Mouse (Mus musculus): ENCODE measurements around the gene Teddm1b.
A peak's percentile ranks its signal among the peaks of the same experiment; 100 is the strongest.

Teddm1b gene

DNA sequence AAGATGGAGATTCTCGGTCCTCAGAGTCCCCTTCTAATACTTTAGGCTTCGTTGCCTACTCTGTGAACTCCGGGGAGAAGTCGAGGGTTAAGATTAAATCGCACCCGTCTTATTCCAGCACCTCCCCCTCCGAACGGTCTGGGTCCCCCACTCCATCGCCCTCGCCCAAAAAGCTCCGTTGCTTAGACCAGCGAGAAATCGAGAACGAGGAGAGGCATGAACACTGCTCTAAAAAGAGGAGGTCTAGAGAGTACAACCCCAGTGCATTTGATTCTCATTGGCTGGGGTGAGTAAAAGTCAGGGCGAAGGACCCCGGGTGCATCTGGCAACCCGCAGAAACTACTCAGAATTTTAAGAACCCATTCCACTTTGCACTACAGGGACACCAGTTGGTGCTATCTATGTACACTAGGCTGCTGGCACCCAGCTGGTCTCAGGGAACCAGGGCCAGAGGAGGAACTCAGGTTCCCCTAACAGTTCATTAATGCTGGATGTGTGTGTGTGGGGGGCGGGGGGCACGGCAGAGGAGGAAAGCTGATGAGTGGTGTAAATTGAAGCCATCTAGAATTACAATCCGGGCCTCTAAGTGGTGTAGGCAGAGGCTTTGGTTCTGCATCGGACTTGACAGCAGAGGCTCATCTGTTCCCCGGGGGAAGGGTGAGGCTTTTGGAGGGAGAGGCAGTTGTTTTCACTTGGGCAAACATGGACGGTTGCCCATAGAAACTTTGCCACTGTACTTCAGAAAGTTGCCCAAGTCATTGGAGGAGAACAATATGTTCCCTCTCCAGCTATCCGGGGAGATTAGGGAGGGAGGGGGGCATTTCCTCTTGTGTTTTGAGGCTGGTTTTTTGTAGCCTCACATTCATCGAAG, 26.9 kb downstream of the Teddm1b start:
- DNase-seq (ENCODE audit: low read depth, low spot score): peak; percentile 93

DNA sequence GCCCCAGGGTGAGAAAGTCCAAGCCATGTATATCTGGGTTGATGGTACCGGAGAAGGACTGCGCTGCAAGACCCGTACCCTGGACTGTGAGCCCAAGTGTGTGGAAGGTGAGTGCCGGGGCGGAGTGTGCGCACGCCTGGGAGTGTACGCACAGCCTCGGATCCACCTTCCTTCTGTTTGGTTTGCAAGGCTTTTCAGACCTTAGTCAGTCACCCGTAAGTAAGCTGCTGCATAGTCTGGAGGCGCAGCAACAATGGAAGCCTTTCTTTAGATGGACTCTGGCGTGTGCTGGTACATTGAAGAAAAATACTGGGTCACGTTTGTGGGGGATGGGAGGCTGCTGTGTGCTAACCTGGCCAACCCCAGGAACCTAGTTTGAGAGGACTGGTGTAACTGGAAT, 28.9 kb downstream of the Teddm1b start:
- no peak for DNase-seq (ENCODE audit: low read depth, low spot score)

DNA sequence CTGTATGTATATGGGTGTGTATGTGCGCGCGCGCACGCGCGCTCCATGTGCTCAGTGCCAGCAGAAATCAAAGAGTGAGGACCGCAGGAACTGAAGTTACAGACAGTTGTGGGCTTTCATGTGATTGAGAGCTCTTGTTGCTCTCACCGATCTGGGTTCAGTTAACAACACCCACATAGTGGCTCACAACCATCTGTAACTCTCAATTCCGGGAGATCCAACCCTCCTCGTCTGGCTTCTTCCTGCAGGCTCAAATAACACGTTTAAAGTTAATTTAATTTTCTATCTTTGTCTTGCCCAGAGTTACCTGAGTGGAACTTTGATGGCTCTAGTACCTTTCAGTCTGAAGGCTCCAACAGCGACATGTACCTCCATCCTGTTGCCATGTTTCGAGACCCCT, 30.1 kb downstream of the Teddm1b start:
- DNase-seq (ENCODE audit: low read depth, low spot score): no peak

DNA sequence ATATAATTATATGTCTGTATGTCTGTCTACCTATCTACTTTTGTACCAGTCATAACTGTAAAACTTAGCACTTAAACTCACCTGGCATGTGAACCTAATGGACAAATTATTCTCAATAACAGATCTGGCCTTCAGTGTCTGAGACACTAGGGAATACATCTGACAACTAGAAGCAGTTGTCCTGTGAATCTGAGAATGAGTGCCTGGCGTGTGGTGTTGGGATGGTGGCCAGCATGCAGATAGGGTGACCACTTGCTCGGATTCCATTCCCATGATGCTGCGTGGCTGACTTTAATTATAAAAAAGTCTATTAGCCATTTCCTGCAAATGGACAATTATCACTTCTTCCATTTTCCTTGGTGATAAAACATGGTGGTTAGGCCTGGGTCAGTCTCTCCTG, 31.7 kb downstream of the Teddm1b start:
- DNase-seq (ENCODE audit: low read depth, low spot score): no peak

DNA sequence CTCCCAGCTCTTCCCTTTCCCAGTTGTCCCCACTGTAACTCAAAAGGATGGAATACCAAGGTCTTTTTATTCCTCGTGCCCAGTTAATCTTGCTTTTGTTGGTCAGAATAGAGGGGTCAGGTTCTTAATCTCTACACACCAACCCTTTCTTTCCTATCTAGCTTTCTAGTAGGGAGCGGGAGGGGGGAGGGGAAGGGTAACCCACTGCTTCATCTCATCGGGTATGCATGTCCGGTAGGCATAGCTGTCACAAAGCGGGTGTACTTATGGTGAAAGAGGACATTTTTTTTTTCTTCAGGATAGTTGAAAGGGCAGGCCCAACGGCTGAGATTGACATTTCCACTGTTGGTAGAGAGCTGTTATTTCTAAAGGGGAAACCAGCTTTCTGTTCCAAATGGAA, 34.1 kb downstream of the Teddm1b start:
- no peak for DNase-seq (ENCODE audit: low read depth, low spot score)

DNA sequence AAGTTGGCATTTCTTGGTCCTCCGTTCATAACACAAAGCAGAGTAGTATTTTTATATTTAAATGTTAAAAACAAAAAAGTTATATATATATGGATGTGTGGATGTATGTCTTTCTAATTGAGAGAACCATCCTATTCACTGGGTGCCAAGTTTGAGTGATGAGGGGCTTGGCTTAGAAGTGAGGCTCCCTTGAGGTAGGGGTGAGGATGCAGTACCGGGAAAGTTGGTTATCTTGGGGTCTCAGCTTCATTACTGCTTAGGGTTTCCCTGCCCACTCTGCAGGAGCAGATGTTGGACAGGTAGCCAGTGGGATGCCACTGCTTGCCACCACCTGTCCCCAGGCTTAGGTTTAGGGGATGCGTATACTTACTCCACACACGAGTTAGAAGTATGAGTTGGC, 34.6 kb downstream of the Teddm1b start:
- DNase-seq (ENCODE audit: low read depth, low spot score): no peak

DNA sequence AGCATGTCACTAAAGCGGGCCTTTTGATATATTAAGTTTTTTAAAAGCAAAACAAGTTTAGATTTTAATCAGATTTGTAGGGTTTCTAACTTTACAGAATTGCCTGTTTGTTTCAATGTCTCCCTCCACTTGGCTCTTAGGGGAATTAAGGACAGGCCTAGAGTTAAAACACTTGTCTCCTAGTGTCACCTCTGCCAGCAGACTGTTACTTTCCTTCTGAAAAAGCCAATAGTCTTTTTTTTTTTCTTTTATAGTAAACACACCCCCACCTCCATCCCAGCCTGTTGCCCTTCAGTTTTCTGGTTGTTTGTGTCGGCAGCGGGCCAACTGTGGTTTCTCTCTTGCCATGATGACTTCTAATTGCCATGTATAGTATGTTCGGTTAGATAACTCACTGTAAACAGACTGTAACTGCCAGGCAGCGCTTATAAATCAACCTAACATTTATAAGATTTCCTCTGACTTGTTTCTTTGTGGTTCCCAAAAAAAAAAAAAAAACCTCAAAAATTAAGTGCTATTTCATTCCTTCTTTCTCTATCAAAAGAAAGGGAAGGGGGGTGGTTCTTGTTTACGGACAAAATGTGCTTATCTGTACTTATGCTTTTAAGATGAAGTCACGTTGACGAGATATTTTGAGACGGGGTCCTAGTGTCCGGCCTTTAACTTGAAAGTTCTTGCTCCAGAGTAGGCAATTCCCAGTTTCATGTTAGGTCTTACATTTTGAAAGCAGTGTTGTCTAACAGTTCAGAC, 35.2 kb downstream of the Teddm1b start:
- DNase-seq (ENCODE audit: low read depth, low spot score): no peak

DNA sequence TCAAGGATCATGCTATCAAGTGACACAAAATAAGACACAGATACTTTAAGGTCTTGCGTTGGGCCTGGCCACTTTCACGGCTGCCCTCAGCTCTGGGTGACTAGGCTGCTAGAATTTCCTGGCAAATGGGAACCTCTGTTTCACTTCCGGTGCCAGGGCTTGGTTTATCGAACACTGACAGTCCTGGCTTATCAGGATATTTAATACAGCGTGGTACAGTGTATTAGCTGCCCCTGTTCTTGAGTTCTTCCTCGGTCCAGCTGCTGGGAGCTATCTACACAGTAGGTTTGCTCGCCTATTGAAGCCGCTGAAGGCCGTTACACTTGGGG, 35.8 kb downstream of the Teddm1b start:
- no peak for DNase-seq (ENCODE audit: low read depth, low spot score)

DNA sequence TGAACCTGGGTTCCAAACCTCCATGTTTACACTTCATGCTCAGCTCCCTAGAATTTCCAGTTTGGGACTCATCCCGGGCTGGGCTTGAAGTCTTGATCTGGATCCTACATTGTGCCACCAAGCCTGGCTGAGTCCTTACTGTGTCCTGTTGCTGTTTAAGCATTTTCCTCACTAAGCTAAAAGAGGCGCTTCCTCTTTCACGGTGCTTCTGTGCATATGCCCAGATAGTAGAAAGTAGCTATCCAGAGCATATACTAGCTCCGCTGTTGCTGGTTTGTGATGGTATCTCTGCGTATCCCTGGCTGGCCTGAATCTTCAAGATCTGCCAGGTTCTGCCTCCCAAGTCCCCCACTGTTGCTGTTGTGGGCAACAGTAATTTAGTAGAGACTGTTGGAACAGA, 36.3 kb downstream of the Teddm1b start:
- DNase-seq (ENCODE audit: low read depth, low spot score): no peak

DNA sequence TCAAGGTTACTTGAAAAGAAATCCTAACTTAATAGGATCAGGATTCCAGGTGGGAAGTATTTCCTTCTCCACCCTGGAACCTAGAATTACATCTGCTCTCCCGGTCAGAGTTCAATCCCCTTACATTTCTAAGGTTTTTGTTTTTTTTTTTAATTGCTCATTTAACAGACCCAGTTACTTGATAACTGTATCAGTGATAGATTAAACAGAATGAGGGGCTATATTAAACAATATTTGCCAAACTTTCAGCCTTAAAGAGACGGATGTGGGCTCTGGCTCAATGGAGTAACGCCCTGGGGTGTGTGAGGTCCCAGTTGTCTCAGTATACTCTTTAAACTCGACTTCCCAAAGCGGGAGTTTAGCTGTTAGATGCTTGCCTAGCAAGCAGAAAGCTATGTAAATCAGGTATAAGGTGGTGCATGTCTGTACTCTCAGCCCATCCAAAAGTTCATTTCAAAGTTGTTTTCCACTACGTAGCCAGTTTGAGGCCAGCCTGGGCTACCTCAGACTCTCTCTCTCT, 37.2 kb downstream of the Teddm1b start:
- no peak for DNase-seq (ENCODE audit: low read depth, low spot score)

DNA sequence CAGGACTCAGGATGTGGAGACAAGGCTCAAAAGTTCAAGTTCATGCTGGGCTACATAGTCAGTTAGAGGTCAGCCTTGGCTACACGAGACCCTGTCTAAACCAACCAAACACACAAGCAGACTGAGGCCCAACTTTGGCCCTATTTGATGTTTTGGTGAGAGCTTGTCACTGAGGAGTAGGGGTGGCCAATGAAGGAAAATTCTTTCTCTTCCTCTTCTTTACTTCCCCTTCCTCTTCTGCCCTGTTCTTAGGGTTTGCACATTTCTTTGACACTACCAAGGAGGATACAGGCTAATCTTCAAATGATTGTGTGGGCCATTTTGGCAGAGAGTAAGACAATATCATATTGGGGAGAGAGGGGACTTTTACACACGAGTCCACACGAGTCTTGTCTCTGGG, 39.7 kb downstream of the Teddm1b start:
- DNase-seq (ENCODE audit: low read depth, low spot score): no peak

DNA sequence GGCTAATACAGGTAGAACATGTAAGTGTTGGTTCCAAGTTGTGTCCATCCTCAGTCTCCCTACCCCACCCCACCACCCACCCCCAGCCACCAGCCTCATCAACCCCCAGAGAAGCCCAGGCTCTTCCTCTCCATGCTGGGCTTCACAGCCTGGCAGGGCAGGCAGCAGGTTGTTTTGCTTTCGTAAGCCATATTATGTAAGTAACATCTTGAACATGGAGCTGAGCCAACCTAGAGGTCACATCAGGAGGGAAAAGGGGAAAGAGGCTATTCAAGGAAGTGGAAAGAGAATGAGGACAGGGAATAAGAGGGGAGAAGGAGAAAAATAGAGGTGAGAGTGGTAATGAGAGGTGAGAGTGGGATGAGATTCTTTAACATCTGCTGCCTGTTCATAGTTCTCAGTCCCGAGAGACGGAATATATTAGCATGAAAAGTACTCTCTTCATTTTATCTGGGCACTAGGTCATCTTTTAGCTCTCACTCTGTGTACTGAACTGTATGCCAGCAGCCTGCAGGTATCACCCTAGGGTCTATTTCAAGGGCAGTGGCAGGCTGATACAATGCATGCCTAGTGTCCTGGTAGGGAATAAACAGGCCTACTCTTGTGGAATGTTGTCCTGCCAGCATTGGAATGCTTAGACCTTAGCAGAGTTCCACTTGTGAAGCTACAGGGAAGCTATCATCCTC, 44.5 kb downstream of the Teddm1b start:
- DNase-seq (ENCODE audit: low read depth, low spot score): peak; percentile 79

DNA sequence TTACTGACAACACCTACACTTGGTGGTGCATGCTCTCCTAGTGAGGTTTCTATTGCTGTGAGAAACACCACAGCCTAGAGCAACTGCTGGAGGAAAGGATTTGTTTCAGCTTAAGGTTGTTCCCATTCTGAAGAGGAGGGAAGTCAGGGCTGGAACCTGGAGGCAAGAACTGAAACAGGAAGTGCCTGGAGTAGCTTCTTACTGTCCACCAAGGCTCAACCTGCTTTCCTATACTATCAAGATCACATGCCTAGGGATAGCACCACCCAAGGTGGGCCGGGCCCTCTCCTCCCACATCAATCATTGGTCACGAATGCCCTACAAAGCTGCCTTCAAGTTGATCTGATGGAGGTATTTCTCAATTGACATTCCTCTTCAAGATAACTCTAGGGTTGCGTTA, 47.5 kb downstream of the Teddm1b start:
- no peak for DNase-seq (ENCODE audit: low read depth, low spot score)

DNA sequence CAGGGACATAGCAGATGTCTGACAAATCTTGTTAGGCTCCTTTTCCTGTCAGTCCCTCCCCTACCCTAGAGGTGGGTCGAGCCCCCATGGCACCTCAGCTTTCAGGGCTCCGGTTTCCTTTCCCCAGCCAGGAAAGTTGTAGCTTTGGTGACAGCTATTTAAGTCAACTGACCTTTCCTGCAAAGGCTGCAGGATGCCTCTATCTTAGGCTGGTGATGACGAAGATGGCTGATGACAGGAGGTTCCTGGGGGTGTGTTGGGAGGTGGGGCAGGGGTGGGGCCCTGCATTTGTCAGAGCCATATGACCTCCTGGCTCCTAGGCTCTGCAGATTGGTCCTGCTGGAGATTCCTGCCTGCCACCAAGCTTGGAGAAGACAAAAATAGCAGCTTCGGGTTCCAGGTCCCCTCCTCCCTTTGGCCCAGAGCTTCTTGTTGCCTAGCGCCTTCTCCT, 48.5 kb downstream of the Teddm1b start:
- DNase-seq (ENCODE audit: low read depth, low spot score): peak; percentile 96

DNA sequence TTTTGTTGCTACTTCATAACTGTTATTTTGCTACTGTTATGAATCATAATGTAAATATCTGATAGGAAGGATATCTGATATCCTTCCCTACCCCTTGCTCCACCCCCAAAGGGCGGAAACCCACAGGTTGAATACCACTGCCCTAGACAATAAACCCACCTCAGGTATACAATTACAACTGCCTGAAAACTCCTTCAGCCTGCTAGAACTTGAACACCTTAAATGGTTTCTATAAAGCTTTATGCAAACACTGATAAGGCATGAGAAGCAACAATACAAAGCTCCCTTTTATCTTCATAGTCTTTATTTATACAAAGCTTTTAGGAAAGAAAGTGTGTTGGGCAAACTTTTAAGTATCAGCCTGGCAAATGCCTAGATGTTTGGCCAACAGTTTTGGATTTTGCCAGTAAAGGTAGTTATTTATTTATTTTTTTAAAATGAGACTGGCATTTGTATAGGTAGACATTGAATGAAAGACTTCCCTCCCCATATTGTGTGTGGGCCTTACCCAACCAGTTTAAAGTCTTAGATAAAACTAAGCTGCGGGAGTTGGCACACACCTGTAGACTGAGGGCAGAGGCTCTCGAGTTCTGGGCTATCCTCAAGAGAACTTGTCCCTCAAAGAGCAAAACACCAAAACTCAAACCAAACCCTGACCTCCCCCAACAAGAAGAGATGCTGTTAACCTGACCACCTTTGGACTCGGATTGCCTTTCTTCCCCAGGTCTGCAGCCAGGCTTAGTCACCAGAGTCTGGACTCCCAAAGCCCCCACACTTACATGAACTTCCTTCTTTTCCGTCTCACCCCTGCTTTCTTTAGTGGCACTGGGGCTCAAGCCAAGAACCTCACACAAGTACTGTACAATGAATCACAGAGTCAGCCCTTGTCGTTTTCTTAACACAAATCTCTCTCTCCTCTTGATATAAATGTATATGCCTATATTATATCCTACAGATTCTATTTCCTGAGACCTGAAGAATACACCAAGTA, 50.5 kb downstream of the Teddm1b start:
- no peak for DNase-seq (ENCODE audit: low read depth, low spot score)

Measured in skeletal muscle tissue, adult 2 months (tissue).